Mouse (Mus musculus): ENCODE measurements at regions not wholly inside any gene's neighbourhood (a gene's known extent, or its start where the extent isn't known, plus 50 kb on each side); places are given as distances from the start of the nearest gene placed in this dataset.

DNA sequence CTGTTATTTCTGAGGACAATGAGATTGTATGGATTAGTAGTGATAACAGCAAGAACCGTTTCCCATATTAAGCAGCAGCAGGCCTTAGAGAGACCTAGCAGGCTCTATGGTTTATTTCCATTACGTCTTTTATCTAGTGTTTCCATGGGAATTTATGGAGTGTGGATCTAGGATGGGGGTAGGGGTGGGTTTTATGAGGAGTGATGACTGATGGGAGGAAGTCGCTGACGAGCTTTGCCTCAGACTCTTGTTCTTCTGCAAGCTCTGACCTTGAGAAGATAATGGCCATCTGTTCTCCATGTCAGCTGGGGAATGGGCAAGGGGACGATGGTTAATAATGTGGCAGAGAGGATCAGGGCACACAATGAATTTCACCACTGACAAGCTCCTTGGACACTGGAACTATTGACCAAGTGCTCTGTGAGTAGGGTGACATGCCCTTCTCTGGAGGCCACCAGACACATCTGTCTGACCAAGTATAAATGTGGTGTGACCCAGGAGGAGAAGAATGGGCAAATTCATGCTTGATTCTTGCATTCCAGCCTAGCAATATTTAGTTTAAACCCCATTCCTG lies 243.9 kb upstream of the Tnp1 start:
- Histone ChIP-seq H3K36me3 (no peaks in the 10 kb centered on the region), H3K9me3 (no peaks in the 10 kb centered on the region), H3K9ac (replicated peaks) (no peak overlapping the region), H3K4me3 (no peak overlapping the region), H3K4me2 (replicated peaks) (no peak overlapping the region), H3K27me3 (no peaks in the 10 kb centered on the region), H3K27ac (replicated peaks) (no peak overlapping the region), H3K4me1 (no peaks in the 10 kb centered on the region)
- ATAC-seq (ENCODE audit: low FRiP score, low read depth), result no peak
- WGBS, result 73% methylated on average over 5 of the region's 5 CpGs

DNA sequence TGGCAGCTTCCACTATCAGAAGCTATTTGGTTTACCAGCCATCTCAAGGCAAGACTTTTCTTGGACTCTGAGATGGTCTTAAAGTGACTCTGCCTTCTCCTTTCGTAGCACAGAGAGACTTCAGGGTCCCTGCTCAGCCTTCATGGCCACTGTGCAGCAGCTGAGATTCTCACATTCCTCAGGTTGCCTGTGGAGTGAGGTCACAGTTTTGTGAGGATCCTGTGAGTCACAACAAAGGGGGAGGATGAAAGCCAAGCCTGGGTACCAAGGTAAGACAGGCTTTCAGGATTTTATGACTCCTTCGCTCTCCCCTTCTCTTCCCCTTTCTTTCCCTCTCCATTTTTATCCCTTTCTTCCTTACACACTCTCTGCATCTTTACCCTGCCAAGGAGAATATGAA lies 241.6 kb upstream of the Tnp1 start:
- 76% methylated on average over 2 of the region's 2 CpGs for WGBS
- ATAC-seq (ENCODE audit: low FRiP score, low read depth), result no peak
- H3K36me3 ChIP-seq, result no peaks in the 10 kb centered on the region
- H3K27ac ChIP-seq (replicated peaks), result no peak overlapping the region
- no peaks in the 10 kb centered on the region for H3K9me3 ChIP-seq
- H3K4me2 ChIP-seq (replicated peaks), result no peak overlapping the region
- H3K4me1 ChIP-seq, result no peaks in the 10 kb centered on the region
- H3K27me3 ChIP-seq, result no peaks in the 10 kb centered on the region
- H3K9ac ChIP-seq (replicated peaks), result no peak overlapping the region
- H3K4me3 ChIP-seq, result no peak overlapping the region

DNA sequence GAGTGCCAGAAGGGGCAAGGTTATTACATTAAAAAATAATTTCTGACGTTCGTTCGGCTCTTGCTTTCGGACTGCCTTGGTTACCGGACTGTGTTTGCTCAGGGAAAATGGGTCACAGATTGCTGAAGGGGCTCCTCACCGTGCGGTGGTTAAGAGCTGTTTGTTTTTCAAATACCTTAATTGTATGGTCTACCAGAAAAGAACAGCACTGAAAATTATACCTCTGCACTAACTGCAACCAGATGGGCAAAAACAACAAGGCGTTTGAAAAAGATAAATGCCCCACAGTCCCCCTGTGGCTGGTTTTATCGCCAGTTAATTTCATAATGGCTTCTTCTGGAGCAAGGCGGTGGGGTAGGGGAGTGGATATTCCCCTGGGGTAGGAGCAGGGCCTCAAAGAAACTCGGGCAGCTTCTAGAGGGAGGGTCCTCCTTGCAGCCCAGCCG lies 236.2 kb upstream of the Tnp1 start:
- Histone ChIP-seq H3K4me3 (no peak overlapping the region), H3K9me3 (no peaks in the 10 kb centered on the region), H3K4me1 (no peaks in the 10 kb centered on the region), H3K27ac (replicated peaks) (no peak overlapping the region), H3K27me3 (0 out of 2 replicates have a peak, but pooled peaks cover 3% of the 10 kb centered on the region), H3K9ac (replicated peaks) (no peak overlapping the region), H3K4me2 (replicated peaks) (no peak overlapping the region), H3K36me3 (no peaks in the 10 kb centered on the region)
- 61% methylated on average over 12 of the region's 12 CpGs for WGBS
- no peak for ATAC-seq (ENCODE audit: low FRiP score, low read depth)

DNA sequence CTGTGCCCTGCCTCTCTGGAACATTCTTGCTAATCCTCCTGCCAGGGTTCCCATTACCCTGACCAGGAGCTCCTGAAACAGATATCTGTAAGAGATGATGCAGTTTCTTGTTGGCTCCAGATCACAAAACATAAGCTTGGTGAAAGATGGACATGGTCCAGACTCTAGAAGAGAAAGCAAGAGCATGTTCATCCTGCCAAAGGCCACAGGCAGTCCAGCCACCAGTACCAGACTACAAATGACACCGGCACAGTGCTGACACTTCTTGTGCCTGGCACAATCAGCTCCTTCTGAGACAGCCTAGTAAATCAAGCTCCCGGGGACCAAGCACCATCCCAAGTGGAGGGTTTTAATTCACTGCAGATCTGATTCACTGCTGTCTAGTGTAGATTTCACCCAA lies 228.3 kb upstream of the Tnp1 start:
- H3K27ac ChIP-seq (replicated peaks), result no peak overlapping the region
- no peaks in the 10 kb centered on the region for H3K36me3 ChIP-seq
- WGBS, result 93% methylated on average over 2 of the region's 2 CpGs
- H3K9me3 ChIP-seq, result no peaks in the 10 kb centered on the region
- no peak overlapping the region for H3K9ac ChIP-seq (replicated peaks)
- H3K4me1 ChIP-seq, result no peaks in the 10 kb centered on the region
- no peaks in the 10 kb centered on the region for H3K27me3 ChIP-seq
- no peak overlapping the region for H3K4me2 ChIP-seq (replicated peaks)
- no peak overlapping the region for H3K4me3 ChIP-seq
- ATAC-seq (ENCODE audit: low FRiP score, low read depth), result no peak

DNA sequence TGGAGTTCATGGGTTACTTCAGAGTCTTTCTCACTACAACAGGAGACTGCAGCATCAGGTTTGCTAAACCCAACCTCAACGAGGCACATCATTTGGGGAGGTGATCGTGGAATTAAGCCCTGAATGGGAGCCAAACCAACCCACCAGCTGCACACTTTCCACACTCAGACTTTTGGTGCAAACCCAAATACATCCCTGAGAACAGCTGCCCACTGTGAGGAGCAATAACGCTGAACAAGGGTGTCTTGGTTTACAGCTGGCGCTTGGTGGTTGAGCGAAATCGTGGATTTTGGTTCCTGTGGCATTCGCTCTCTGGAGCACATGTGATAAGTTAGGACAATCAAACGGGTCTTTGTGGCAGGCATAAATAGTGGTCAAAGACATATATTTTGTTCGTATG lies 226.6 kb upstream of the Tnp1 start:
- no peaks in the 10 kb centered on the region for H3K27me3 ChIP-seq
- no peaks in the 10 kb centered on the region for H3K9me3 ChIP-seq
- no peak overlapping the region for H3K4me2 ChIP-seq (replicated peaks)
- no peak overlapping the region for H3K4me3 ChIP-seq
- H3K36me3 ChIP-seq, result no peaks in the 10 kb centered on the region
- 90% methylated on average over 9 of the region's 9 CpGs for WGBS
- ATAC-seq (ENCODE audit: low FRiP score, low read depth), result no peak
- no peak overlapping the region for H3K9ac ChIP-seq (replicated peaks)
- no peak overlapping the region for H3K27ac ChIP-seq (replicated peaks)
- no peaks in the 10 kb centered on the region for H3K4me1 ChIP-seq

DNA sequence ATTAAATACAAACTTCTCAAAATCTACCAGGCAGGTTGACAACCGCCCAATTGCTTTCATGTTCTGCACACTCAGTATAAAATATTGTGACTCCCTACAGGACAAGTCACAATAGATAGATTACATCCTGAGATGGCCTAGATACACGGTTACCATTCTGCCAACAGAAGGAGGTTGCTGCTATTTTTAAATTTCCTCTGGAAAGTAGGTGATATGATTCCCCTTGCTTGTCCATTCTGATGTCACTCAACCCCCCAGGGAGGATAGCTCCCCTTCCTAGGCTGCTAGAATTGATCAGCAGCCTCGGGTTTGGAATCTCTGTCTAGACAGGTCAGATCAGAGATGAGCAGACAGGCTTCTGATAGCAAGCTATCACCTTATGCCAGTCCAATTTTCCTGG lies 221.2 kb upstream of the Tnp1 start:
- Histone ChIP-seq H3K4me2 (replicated peaks) (no peak overlapping the region), H3K9ac (replicated peaks) (no peak overlapping the region), H3K27me3 (no peaks in the 10 kb centered on the region), H3K4me3 (no peak overlapping the region), H3K4me1 (no peaks in the 10 kb centered on the region), H3K27ac (replicated peaks) (no peak overlapping the region), H3K9me3 (no peaks in the 10 kb centered on the region), H3K36me3 (no peaks in the 10 kb centered on the region)
- 75% methylated on average over 3 of the region's 3 CpGs for WGBS
- ATAC-seq (ENCODE audit: low FRiP score, low read depth), result no peak

DNA sequence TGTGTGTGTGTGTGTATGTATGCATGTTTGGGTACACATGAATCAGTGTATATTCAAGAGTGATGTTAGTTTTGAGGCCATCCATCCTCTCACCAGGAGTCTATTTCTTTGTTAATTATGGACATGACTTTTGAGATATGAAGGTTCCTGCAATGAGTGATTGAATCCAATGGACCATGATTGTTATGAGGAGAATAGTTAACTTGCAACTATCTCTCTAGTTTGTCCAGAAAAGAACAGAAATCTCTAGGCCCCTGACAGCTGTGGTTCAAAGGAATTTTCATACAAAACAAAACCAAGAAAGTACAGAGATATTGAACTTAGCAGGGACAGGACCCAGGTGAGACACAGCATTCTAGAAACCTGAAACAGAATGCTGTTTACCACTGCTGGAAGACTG lies 217.9 kb upstream of the Tnp1 start:
- Histone ChIP-seq H3K27ac (replicated peaks) (no peak overlapping the region), H3K9ac (replicated peaks) (no peak overlapping the region), H3K4me2 (replicated peaks) (no peak overlapping the region), H3K9me3 (peaks cover 4% of the 10 kb centered on the region; the same call in 1 of the 2 replicates), H3K4me1 (no peaks in the 10 kb centered on the region), H3K36me3 (no peaks in the 10 kb centered on the region), H3K4me3 (no peak overlapping the region), H3K27me3 (no peaks in the 10 kb centered on the region)
- no peak for ATAC-seq (ENCODE audit: low FRiP score, low read depth)

DNA sequence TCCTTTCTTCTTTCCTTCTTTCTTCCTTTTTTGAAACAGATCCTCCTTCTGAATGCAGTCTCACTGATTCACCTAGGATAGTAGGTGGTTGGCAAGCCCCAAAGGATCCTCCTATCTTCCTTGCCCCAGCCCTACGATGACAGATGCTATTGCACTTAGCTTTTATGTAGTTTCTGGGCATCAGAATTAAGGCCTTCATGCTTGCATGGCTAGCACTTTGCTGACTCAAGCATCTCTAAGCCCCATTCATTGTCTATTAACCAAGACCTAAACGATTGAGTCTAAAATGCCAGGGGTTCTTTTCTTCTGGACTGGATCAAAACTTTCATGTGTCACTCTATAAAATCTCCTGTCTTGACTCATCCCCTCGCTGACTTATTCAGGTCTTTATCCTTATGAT lies 217.3 kb upstream of the Tnp1 start:
- Histone ChIP-seq H3K27ac (replicated peaks) (no peak overlapping the region), H3K4me1 (no peaks in the 10 kb centered on the region), H3K36me3 (no peaks in the 10 kb centered on the region), H3K4me3 (no peak overlapping the region), H3K27me3 (no peaks in the 10 kb centered on the region), H3K4me2 (replicated peaks) (no peak overlapping the region), H3K9ac (replicated peaks) (no peak overlapping the region), H3K9me3 (peaks cover 4% of the 10 kb centered on the region)
- 73% methylated on average over 3 of the region's 3 CpGs for WGBS
- no peak for ATAC-seq (ENCODE audit: low FRiP score, low read depth)

DNA sequence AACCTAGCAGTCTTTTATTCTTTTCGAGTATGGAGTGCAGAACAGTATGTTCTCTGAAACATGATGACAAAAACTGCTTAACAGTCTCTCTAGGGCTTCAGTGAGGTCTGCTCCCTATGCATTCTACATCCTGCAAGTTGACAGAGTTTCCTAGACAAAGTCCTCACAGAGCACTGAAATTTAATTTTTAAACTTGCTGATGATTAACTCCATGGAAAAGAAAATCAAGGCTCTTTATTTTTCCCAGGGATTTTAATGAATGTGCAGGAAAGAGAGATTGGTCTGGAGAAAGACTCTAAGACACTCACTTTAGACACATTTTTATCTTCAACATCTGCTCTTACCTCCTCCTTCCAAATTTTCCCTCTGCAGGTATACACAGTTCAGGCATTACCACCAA lies 214.9 kb upstream of the Tnp1 start:
- ATAC-seq (ENCODE audit: low FRiP score, low read depth), result no peak
- peaks cover 4% of the 10 kb centered on the region for H3K9me3 ChIP-seq
- no peak overlapping the region for H3K4me3 ChIP-seq
- H3K27ac ChIP-seq (replicated peaks), result no peak overlapping the region
- no peaks in the 10 kb centered on the region for H3K4me1 ChIP-seq
- H3K9ac ChIP-seq (replicated peaks), result no peak overlapping the region
- H3K4me2 ChIP-seq (replicated peaks), result no peak overlapping the region
- H3K27me3 ChIP-seq, result no peaks in the 10 kb centered on the region
- 66% methylated on average over 1 of the region's 1 CpGs for WGBS
- no peaks in the 10 kb centered on the region for H3K36me3 ChIP-seq

DNA sequence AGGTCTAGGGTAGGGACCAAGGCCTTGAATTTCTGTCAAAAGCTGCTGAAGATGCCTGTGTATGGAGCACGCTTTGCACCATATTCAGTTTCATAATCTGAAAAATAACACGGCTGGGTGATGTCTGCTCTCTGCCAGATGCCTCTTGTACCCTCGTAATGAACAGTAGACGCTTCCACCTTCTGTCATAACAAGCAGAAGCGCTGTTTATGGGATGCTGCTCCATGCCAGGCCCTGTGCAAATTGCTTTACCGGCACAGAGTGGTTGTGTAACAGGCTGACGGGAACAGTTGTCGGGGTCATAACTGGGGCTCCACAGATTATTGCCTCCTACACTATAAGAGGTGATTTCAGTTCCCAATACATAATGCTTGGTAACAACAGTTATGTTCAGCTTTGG lies 211.5 kb upstream of the Tnp1 start:
- Histone ChIP-seq H3K4me1 (no peaks in the 10 kb centered on the region), H3K9me3 (peaks cover 4% of the 10 kb centered on the region), H3K9ac (replicated peaks) (no peak overlapping the region), H3K4me2 (replicated peaks) (no peak overlapping the region), H3K36me3 (no peaks in the 10 kb centered on the region), H3K27ac (replicated peaks) (no peak overlapping the region), H3K4me3 (no peak overlapping the region), H3K27me3 (no peaks in the 10 kb centered on the region)
- 95% methylated on average over 8 of the region's 8 CpGs for WGBS
- ATAC-seq (ENCODE audit: low FRiP score, low read depth), result no peak

DNA sequence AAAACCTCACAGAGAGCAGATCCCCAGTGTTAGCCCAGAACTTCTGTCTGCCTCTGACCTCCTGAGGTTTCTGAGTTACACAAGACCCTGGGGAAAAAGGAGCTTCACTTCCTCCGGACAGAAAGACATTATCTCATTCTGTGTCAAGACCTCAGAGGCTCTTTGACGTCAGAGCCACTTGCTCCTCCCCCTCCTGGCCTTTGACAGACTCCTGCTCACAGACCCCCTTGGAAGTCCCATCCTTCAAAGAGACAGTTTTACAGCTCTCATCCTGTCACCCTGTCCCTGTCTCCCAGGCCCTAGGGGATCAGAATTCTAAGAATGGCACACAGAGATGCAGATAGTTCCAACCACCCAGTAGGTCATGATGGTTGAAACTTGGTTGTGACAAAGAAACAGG lies 206.2 kb upstream of the Tnp1 start:
- no peak overlapping the region for H3K27ac ChIP-seq (replicated peaks)
- no peaks in the 10 kb centered on the region for H3K4me1 ChIP-seq
- ATAC-seq (ENCODE audit: low FRiP score, low read depth), result no peak
- H3K36me3 ChIP-seq, result no peaks in the 10 kb centered on the region
- no peaks in the 10 kb centered on the region for H3K9me3 ChIP-seq
- H3K27me3 ChIP-seq, result no peaks in the 10 kb centered on the region
- 29% methylated on average over 2 of the region's 2 CpGs for WGBS
- H3K4me2 ChIP-seq (replicated peaks), result no peak overlapping the region
- no peak overlapping the region for H3K4me3 ChIP-seq
- no peak overlapping the region for H3K9ac ChIP-seq (replicated peaks)

DNA sequence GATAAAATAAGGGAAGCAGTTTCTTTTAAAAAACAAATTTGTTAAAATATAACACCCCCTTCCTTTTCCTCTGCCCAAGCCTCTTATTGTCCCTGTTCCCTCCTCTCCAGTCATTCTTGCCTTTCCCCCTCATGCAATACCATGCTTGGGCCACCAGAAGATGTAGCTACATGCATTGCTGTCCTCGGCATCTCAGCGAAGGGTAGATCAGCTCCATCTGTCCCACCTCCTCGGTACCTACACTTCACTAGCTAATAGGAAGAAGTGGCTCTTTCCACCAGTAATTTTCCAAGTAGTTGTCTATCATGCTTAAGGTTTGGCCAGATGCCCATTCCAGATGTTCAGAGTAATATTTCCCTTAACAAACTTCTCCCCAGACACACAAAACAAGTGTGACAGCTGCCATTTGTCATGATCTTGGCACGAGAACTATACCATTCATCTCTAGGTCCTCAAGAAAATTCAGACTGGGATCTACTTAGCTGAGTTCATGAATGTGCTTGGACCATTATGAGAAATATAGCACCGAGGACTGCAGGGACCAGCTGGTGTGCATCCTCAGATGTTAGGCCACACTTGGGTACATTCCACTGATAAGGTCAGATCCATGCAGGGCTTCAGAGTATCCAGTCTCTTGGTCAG lies 198.7 kb upstream of the Tnp1 start:
- H3K9ac ChIP-seq (replicated peaks), result no peak overlapping the region
- H3K36me3 ChIP-seq, result no peaks in the 10 kb centered on the region
- H3K27me3 ChIP-seq, result no peaks in the 10 kb centered on the region
- no peaks in the 10 kb centered on the region for H3K4me1 ChIP-seq
- H3K9me3 ChIP-seq, result no peaks in the 10 kb centered on the region
- no peak overlapping the region for H3K4me3 ChIP-seq
- ATAC-seq (ENCODE audit: low FRiP score, low read depth), result no peak
- H3K27ac ChIP-seq (replicated peaks), result no peak overlapping the region
- 92% methylated on average over 5 of the region's 5 CpGs for WGBS
- H3K4me2 ChIP-seq (replicated peaks), result no peak overlapping the region

DNA sequence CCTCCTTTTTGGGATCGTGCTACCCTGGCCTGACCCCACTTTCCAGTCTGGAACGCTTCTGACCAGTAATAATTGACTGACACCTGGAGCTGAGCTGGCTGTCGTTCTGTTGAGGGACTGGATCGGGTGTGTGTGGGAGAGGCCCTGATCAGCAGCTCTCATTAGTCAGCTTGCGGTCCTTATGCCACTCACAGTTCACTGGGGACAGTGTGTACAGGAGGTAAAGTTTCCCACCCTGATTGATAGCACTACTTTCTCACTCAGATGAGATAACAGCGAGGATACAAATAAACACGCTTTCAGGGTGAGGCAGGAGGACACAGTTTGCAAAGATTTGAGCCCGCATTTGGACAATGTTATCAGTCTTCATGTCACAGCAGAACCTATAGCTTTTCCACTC lies 191.7 kb upstream of the Tnp1 start:
- H3K27me3 ChIP-seq, result no peaks in the 10 kb centered on the region
- no peaks in the 10 kb centered on the region for H3K4me1 ChIP-seq
- H3K4me2 ChIP-seq (replicated peaks), result no peak overlapping the region
- no peak overlapping the region for H3K9ac ChIP-seq (replicated peaks)
- 91% methylated on average over 8 of the region's 8 CpGs for WGBS
- no peaks in the 10 kb centered on the region for H3K9me3 ChIP-seq
- ATAC-seq (ENCODE audit: low FRiP score, low read depth), result no peak
- no peaks in the 10 kb centered on the region for H3K36me3 ChIP-seq
- H3K27ac ChIP-seq (replicated peaks), result no peak overlapping the region
- no peak overlapping the region for H3K4me3 ChIP-seq
